Mouse (Mus musculus): ENCODE data around the gene Gm20815.
"Not testable (repeated sequence)": the region's sequence is repeated elsewhere in the genome, so short reads cannot be mapped to it uniquely, and the experiment has no call there.

Gm20815 gene

DNA sequence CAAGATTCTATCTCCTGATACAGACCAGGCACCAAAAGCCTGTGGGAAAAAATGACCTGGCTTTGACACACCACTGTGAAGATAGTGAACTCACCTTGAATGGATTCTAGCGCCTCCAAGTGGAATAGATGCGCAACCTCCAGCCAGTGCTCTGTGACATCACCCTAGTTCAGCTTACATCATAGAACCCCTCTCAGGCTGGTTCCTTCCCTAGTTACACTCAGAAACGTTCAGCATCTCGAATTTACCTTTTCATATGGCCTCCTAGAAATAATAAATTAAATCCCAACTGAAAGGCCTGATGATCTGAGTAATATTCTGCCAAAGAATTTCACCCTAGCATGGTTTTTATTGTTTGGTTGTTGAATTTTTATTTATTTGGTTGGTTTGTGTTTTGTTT, at the start of gene Gm20815:
Gene Gm20815 (minus strand): TSS at position 101 of the 400 bp plus-strand sequence.
- not testable (repeated sequence) for DNase-seq (ENCODE audit: low read depth)

All from c-Kit-positive CD71-positive TER-119-negative erythroid progenitor cells, embryonic 14.5 days (primary cell).